Mouse (Mus musculus) stomach, embryonic 16.5 days (tissue): ENCODE results near the gene Parvb. TPM values are rescaled to one million over a fixed set of nuclear protein-coding genes. Genes with fewer than 3 reads are reported as not detected.
A peak's percentile ranks its signal among the peaks of the same experiment; 100 is the strongest.

Experiments used
- ATAC-seq: fragments of 200-750 bp; cut with Nextera tagmentation; 2 replicates; pipeline ENCODE4 v1.8.0; 2017; ENCODE audit warnings: moderate number of reproducible peaks, moderate TSS enrichment; ENCODE audit not compliant: insufficient read depth, low FRiP score
- H3K27ac ChIP-seq: fragments of 300-500 bp; sonication (generic); 2 replicates; pipeline ENCODE4 v1.5.1; 2014; ENCODE audit warnings: low read length
- H3K27me3 ChIP-seq: fragments of 300-500 bp; sonication (generic); 2 replicates; pipeline ENCODE4 v1.6.1; 2014; ENCODE audit warnings: low read length, control low read depth, mixed read lengths; ENCODE audit not compliant: control insufficient read depth, insufficient read depth
- H3K36me3 ChIP-seq: fragments of 300-500 bp; sonication (generic); 2 replicates; pipeline ENCODE4 v1.6.1; 2014; ENCODE audit warnings: low read length; ENCODE audit not compliant: control insufficient read depth, insufficient read depth
- H3K4me1 ChIP-seq: fragments of 300-500 bp; sonication (generic); 2 replicates; pipeline ENCODE4 v1.6.1; 2014; ENCODE audit warnings: low read length, control low read depth, mixed read lengths; ENCODE audit not compliant: control insufficient read depth, insufficient read depth
- H3K4me2 ChIP-seq: fragments of 300-500 bp; sonication (generic); 2 replicates; pipeline ENCODE4 v1.6.1; 2014; ENCODE audit warnings: low read depth, low read length, mixed read lengths
- H3K4me3 ChIP-seq: fragments of 300-500 bp; sonication (generic); replicated peaks from 2 replicates; pipeline ENCODE4 v1.5.1; 2014; ENCODE audit warnings: mild to moderate bottlenecking, low read length
- H3K9ac ChIP-seq: fragments of 300-500 bp; sonication (generic); 2 replicates; pipeline ENCODE4 v1.6.1; 2014; ENCODE audit warnings: low read length
- H3K9me3 ChIP-seq: fragments of 300-500 bp; sonication (generic); replicated peaks from 2 replicates; pipeline ENCODE4 v1.6.1; 2016; ENCODE audit warnings: low read length, control low read depth; ENCODE audit not compliant: control insufficient read depth
- WGBS: fragments of 180-500 bp; shearing (Covaris S2); extraction: QIAGEN DNeasy Blood & Tissue Kit; methylation state at CpG from one replicate; pipeline ENCODE4 v1.1.7; 2014; 5-methylcytosine and 5-hydroxymethylcytosine counted together
- polyA plus RNA-seq: library from polyadenylated mRNA; unstranded; fragments of >200 nt; fragmentation: Nextera tagmentation; extraction: Ambion mirVana; gene quantifications from 2 replicates; pipeline ENCODE4 v1.2.1, GENCODE M21; 2015

Parvb gene
- polyA plus RNA-seq, 1 experiment from 2014 or later, result 3.2 TPM

DNA sequence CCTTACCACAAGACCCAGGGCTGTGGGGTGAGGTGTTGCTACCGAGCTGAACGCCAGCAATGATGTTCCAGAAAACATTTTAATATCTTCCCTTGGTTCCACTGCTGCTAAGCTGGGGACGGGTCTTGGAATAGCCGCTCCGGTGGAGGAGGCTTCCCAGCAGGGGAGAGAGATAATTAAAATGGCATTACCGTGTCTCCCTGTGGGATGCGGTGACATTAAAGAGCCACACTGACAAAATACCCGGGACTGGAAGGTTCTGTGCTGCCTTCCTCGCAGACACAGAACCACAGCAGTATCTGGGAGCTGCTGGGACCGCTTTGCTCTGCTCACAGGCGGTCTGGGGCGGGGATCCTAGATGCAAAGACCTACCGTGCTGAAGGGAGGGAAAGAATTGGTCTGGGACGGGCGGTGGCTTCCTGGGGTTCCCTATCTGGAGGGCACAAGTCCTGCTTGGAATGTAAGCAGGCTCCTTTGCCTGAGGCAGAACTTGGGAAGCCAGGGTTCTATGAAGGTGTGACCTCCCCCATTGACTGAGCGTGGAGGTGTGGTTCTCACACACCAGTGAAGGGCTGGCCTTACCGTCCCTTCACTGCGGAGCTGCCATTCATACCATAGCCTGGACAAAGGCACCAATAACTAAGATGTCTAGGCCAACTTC lies 82.7 kb downstream of the Parvb start:
- Histone ChIP-seq H3K9ac (no peak overlapping the region), H3K27me3 (no peaks in the 10 kb centered on the region; the same call in 1 of the 2 replicates), H3K4me3 (no peak overlapping the region), H3K4me1 (peaks cover 31% of the 10 kb centered on the region), H3K9me3 (no peaks in the 10 kb centered on the region), H3K4me2 (no peak overlapping the region), H3K27ac (no peak overlapping the region), H3K36me3 (no peaks in the 10 kb centered on the region)
- whole genome bisulfite sequencing, result 44% methylated on average over 18 of the region's 18 CpGs
- ATAC-seq, result no peak

DNA sequence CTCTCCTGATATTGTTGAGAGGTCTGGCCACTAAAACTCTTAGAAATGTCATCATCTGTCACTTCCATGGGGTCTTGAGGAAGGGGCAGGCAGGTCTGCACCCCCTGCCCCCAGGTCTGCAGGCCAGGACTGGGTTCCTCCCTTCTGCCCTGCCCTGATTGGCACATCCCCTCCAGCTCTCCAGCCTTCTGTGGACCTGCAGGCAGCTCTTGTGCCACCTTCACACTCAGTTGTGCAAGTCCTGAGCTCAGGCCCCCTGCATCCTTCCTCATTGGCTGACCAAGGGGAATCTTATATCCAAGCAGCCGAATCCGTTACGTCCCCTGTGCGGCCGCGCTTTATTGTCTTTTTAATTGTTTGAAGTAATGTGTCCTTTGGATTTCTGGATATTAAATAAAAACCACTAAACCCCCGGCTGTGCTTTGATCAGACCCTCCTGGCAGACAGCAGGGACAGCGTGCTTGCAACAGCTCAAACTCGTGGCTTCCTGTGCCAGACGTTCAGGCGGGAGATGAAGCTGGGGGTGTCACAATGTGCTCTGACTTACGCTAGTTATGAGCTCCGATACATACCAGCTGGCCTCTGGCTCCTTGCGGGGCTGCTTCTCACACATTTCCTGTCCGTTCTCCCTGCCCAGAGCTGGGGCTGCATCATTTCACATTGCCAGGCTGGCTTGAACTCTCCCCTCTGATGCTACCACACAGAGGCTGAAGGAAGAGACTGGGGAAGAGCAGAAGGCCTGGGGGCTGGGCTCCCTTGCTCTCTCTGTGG lies 83.6 kb downstream of the Parvb start:
- peak overlapping the region; percentile 4; the same call in 1 of the 2 replicates for H3K27ac ChIP-seq

DNA sequence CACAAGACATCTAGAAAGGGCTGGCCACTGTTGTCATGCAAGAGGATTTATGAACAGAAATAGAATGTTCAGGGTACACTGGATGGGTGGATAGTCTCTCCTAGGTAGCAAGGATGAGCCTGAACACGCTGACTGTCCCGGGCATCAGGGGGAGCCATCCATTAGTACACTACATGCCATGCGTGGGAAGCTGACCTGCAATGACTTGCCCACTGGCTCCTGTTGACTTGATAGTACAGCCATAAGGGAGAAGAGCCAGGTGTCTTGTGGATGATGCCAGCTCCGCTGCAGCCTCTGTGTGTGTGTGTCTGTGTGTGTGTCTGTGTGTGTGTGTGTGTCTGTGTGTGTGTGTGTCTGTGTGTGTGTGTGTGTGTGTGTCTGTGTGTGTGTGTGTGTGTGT lies 87.5 kb downstream of the Parvb start:
- H3K4me1 ChIP-seq, result 0 out of 2 replicates have a peak, but pooled peaks cover 6% of the 10 kb centered on the region
- no peaks in the 10 kb centered on the region for H3K36me3 ChIP-seq
- H3K9ac ChIP-seq, result no peak overlapping the region
- H3K4me3 ChIP-seq, result no peak overlapping the region
- no peak for ATAC-seq
- no peak overlapping the region for H3K4me2 ChIP-seq
- no peaks in the 10 kb centered on the region for H3K27me3 ChIP-seq
- H3K9me3 ChIP-seq, result no peaks in the 10 kb centered on the region
- no peak overlapping the region for H3K27ac ChIP-seq
- WGBS, result 77% methylated on average over 4 of the region's 4 CpGs

More for the DNA sequence above, 83.6 kb downstream of the Parvb start:
- Histone ChIP-seq H3K36me3 (no peaks in the 10 kb centered on the region), H3K4me3 (no peak overlapping the region), H3K27me3 (no peaks in the 10 kb centered on the region; the same call in 1 of the 2 replicates), H3K4me1 (peaks cover 29% of the 10 kb centered on the region), H3K9me3 (no peaks in the 10 kb centered on the region), H3K4me2 (no peak overlapping the region), H3K9ac (no peak overlapping the region)
- peak; percentile 30; the same call in 1 of the 2 replicates for ATAC-seq
- 35% methylated on average over 15 of the region's 15 CpGs for WGBS

DNA sequence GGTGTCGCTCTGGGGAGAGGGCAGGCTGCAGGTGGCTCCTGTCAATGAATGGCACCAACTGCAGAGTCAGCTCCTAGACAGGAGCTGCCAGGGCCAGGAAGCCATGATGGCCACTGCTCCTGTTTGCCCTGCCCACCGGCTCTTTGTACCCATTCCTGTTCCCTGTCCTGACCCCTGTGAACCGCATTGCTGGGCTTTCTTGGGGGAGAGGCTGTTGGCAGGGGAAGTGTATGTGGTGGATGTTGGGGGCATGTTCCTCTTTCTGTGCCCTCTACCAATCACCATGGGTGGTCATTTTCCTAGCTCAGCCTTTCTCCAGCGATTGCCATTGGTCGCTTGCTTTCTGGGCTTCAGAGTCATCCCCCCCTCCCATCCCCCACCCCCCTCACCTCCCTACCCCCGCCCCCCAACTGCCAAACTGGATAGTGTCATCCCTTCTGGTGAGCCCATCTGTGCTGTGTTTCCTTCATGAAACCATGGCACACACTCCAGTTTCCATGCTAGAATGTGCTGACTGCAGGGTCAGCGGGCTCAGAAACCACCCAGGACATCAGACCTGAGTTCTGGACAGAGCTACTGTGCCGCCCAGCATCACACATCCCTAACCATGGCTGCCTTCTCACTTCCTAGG lies 89.8 kb downstream of the Parvb start:
- ATAC-seq, result no peak
- WGBS, result 76% methylated on average over 8 of the region's 8 CpGs
- no peak overlapping the region for H3K4me3 ChIP-seq
- no peak overlapping the region for H3K9ac ChIP-seq
- no peaks in the 10 kb centered on the region for H3K36me3 ChIP-seq
- H3K4me2 ChIP-seq, result no peak overlapping the region
- peaks cover 3% of the 10 kb centered on the region; the same call in 1 of the 2 replicates for H3K4me1 ChIP-seq
- H3K27ac ChIP-seq, result no peak overlapping the region
- no peaks in the 10 kb centered on the region for H3K9me3 ChIP-seq
- no peaks in the 10 kb centered on the region for H3K27me3 ChIP-seq

DNA sequence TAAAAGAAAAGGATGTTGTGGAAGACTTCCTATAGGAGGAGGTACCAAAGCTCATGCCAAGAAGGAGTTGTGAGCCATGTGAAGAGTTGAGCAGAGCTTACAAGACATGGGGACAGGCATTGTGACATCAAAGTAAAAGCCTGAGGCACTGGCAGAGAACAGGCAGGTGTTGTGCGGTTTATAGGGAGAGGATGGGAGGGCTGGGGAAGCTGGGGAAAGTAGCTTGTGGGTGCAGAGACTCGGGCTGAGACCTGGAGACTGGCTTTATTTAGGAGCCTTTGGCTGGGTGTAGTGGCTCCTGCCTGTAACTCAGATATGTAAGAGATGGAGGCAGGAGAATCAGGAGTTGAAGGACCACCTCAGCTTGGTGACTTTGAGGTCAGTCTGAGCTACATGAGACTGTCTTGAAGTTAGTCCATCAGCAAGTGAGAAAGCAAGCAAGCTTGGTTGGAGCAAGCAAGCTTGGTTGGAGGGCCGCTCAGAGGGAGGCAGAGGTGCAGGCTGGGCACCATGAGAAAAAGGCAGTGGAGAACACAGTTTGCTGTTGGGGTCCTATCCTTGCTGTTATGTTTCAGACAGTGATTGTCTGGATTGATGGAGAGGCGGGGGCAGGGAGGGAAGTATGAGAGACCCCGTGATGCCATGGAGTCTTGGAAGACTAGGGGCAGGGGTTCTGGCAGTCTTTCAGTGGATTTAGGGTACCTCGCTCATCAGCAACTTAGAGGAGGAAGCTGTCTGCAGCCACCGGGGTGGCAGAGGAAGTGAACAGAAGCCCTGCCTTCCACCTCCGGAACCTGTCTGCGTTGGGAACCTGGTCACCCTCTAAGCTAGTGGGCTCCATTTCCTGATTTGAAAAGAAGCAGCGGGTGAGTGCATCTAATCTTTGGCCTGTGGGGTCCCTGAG lies 92.4 kb downstream of the Parvb start, which contains the start of gene Parvg:
Gene Parvg, plus strand, starts transcription at position 61 of the 904 bp plus-strand sequence.
- no peak for ATAC-seq
- no peaks in the 10 kb centered on the region for H3K9me3 ChIP-seq
- H3K27me3 ChIP-seq, result no peaks in the 10 kb centered on the region
- no peaks in the 10 kb centered on the region for H3K36me3 ChIP-seq
- 68% methylated on average over 10 of the region's 10 CpGs for WGBS
- H3K4me2 ChIP-seq, result no peak within 1 kb of the TSS
- H3K4me3 ChIP-seq, result no peak within 1 kb of the TSS
- H3K9ac ChIP-seq, result no peak within 1 kb of the TSS
- peaks cover 3% of the 10 kb centered on the region; the same call in 1 of the 2 replicates for H3K4me1 ChIP-seq
- no peak within 1 kb of the TSS for H3K27ac ChIP-seq

DNA sequence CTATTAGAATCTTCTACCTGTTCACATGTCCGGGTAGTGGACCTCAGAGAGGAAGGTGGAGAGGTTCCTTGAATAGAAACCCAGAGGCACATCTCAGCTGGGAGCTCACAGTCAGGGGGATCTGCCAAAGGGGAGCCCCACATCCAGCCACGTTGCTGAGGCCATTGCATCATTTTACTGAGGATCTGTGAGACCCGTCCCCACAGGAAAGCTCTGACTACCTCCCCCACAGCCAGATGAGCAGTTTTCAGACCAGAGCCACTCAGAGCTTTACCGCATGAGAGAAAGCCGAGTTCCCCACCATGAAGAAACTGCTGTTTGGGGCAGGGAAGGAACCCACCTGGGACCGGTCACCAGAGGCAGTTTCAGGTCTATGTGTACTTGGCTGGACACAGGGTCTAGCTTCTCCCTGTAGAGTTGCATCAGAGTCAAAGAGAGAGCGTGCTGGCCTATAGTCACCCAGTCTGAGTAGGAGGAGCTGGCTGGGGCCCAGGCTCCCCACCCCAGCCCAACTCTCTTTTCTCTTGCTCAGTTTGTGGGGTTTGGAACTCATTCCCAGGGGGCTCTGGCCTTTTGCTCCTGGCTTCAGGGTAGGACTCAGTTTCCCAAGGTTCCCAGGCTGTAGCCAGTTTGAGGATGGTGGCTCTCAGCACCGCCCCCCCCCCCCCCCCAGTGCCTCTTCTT lies 93.2 kb downstream of the Parvb start:
- ATAC-seq, result no peak
- no peak overlapping the region for H3K4me3 ChIP-seq

DNA sequence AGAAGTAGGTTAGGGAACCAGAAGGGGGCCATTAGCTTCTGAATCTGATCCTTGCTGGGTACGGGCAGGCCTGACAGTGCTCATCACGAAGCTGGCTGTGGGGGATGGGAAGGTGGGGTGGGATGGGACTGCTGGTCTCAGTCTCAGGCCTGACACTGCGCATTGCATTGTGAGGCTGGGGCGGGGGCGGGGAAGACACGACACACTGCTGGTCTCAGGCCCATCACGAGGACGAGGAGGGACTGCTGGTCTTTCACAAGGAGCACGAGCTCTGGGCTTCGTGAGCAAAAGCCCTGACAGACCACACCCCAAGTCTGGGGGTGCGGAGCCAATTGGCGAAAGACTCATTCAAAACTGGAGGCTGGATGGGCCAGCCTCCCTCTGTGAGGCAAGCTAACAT lies 93.9 kb downstream of the Parvb start:
- WGBS, result 55% methylated on average over 12 of the region's 12 CpGs
- Histone ChIP-seq H3K9me3 (no peaks in the 10 kb centered on the region), H3K4me3 (no peak overlapping the region), H3K27me3 (no peaks in the 10 kb centered on the region), H3K9ac (no peak overlapping the region), H3K27ac (no peak overlapping the region), H3K4me1 (peaks cover 3% of the 10 kb centered on the region; the same call in 1 of the 2 replicates), H3K36me3 (no peaks in the 10 kb centered on the region), H3K4me2 (no peak overlapping the region)
- ATAC-seq, result no peak; the same call in 1 of the 2 replicates

More for the DNA sequence above, 93.2 kb downstream of the Parvb start:
- Histone ChIP-seq H3K9ac (no peak overlapping the region), H3K4me1 (peaks cover 3% of the 10 kb centered on the region; the same call in 1 of the 2 replicates), H3K27ac (no peak overlapping the region), H3K36me3 (no peaks in the 10 kb centered on the region), H3K4me2 (no peak overlapping the region), H3K9me3 (no peaks in the 10 kb centered on the region), H3K27me3 (no peaks in the 10 kb centered on the region)
- 59% methylated on average over 8 of the region's 8 CpGs for WGBS

DNA sequence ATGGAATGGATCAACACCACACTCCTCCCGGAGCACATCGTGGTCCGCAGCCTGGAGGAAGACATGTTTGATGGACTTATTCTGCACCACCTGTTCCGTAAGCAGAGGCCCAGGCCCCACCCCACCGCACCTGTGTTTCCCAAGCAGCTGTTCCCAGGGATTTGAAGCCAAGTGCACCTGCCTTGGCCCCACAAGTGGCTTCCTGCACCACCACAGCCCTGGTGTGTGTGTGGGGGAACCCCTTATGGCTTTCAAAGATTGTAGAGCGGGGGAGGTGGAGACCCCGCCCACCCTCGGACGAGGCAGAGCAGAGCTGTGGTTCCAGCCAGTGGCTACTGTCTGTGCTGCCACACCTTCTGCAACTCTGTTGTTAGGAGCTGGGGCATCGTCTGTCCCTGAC lies 97.0 kb downstream of the Parvb start:
- 65% methylated on average over 10 of the region's 10 CpGs for WGBS
- no peak overlapping the region for H3K9ac ChIP-seq
- no peak for ATAC-seq

More for the DNA sequence above, 97.0 kb downstream of the Parvb start:
- Histone ChIP-seq H3K36me3 (no peaks in the 10 kb centered on the region), H3K27ac (no peak overlapping the region), H3K4me3 (no peak overlapping the region), H3K27me3 (no peaks in the 10 kb centered on the region), H3K9me3 (no peaks in the 10 kb centered on the region), H3K4me2 (no peak overlapping the region), H3K4me1 (peaks cover 3% of the 10 kb centered on the region; the same call in 1 of the 2 replicates)
